Mouse (Mus musculus) hindbrain, postnatal 0 days (tissue): ENCODE results near the gene Frmd6. TPM values are rescaled to one million over a fixed set of nuclear protein-coding genes. Genes with fewer than 3 reads are reported as not detected.

Source experiments
- ATAC-seq: fragments of 200-750 bp; cut with Nextera tagmentation; 2 replicates; pipeline ENCODE4 v1.8.0; 2017; ENCODE audit warnings: mild to moderate bottlenecking, moderate TSS enrichment, moderate library complexity
- DNase-seq: peaks from one replicate; pipeline ENCODE4 v3.0.0-alpha.2; 2015; ENCODE audit warnings: low spot score
- H3K27ac ChIP-seq: fragments of 300-500 bp; sonication (generic); 2 replicates; pipeline ENCODE4 v1.5.1; 2014; ENCODE audit warnings: mild to moderate bottlenecking
- H3K27me3 ChIP-seq: fragments of 300-500 bp; sonication (generic); 2 replicates; pipeline ENCODE4 v1.6.1; 2014; ENCODE audit warnings: low read length, mixed read lengths; ENCODE audit not compliant: insufficient read depth
- H3K36me3 ChIP-seq: fragments of 300-500 bp; sonication (generic); 2 replicates; pipeline ENCODE4 v1.6.1; 2014; ENCODE audit warnings: low read length, mixed read lengths; ENCODE audit not compliant: insufficient read depth
- H3K4me1 ChIP-seq: fragments of 300-500 bp; sonication (generic); 2 replicates; pipeline ENCODE4 v1.6.1; 2014; ENCODE audit warnings: antibody characterized with exemption, low read length, mixed read lengths; ENCODE audit not compliant: insufficient read depth
- H3K4me2 ChIP-seq: fragments of 300-500 bp; sonication (generic); 2 replicates; pipeline ENCODE4 v1.6.1; 2014; ENCODE audit warnings: low read depth, mild to moderate bottlenecking, low read length, moderate library complexity, mixed read lengths
- H3K4me3 ChIP-seq: fragments of 300-500 bp; sonication (generic); 2 replicates; pipeline ENCODE4 v1.5.1; 2014; ENCODE audit warnings: low read length
- H3K9ac ChIP-seq: fragments of 300-500 bp; sonication (generic); replicated peaks from 2 replicates; pipeline ENCODE4 v1.6.1; 2014; ENCODE audit warnings: mild to moderate bottlenecking, low read length, moderate library complexity, mixed read lengths
- H3K9me3 ChIP-seq: fragments of 300-500 bp; sonication (generic); 2 replicates; pipeline ENCODE4 v1.6.1; 2016; ENCODE audit warnings: low read length, mixed read lengths
- CTCF ChIP-seq: IDR thresholded peaks from 2 replicates; pipeline ENCODE4 v1.5.1; 2016; ENCODE audit warnings: antibody characterized with exemption, control low read depth, low read depth
- WGBS: fragments of 180-500 bp; shearing (Covaris S2); extraction: QIAGEN DNeasy Blood & Tissue Kit; methylation state at CpG from one replicate; pipeline ENCODE4 v1.1.7; 2014; 5-methylcytosine and 5-hydroxymethylcytosine counted together
- polyA plus RNA-seq: library from polyadenylated mRNA; unstranded; fragments of >200 nt; fragmentation: Nextera tagmentation; extraction: Ambion mirVana; gene quantifications from 2 replicates; pipeline ENCODE4 v1.2.1, GENCODE M21; 2015
- total RNA-seq: library from RNA; depleted of rRNA; stranded (reverse); fragments of >200 nt; gene quantifications from 2 replicates; pipeline ENCODE4 v1.2.3, GENCODE M21; 2014; rRNA removed

The Frmd6 gene
- total RNA-seq: 7.0 and 7.9 TPM in 2 replicates
- polyA plus RNA-seq: 5.8 and 6.5 TPM in 2 replicates

- Histone ChIP-seq H3K9ac (peak within 1 kb of the TSS; percentile 70), H3K4me3 (peak within 1 kb of the TSS; percentile 62), H3K4me2 (peak within 1 kb of the TSS; percentile 61), H3K4me1 (peaks cover 10% of the 10 kb centered on the region; the same call in 1 of the 2 replicates), H3K36me3 (no peaks in the 10 kb centered on the region), H3K27ac (peak within 1 kb of the TSS; percentile 93), H3K9me3 (no peaks in the 10 kb centered on the region), H3K27me3 (no peaks in the 10 kb centered on the region)
- WGBS: under 1% methylated on average over 58 of the region's 75 CpGs
- TF ChIP-seq CTCF: peak; percentile 36; the same call in 1 of the 2 replicates
- DNase-seq (peak; percentile 96), ATAC-seq (peak; percentile 96)
These were observed at the start of gene Frmd6 for GRCm38 (mm10) chr12:70824729-70825650. Frmd6 (plus strand) TSS chr12:70825514.

- no peak for TF ChIP-seq CTCF
- DNase-seq: no peak
- Histone ChIP-seq H3K4me2 (no peak overlapping the region), H3K9me3 (no peaks in the 10 kb centered on the region), H3K27ac (no peak overlapping the region), H3K27me3 (no peaks in the 10 kb centered on the region), H3K4me1 (0 out of 2 replicates have a peak, but pooled peaks cover 3% of the 10 kb centered on the region), H3K9ac (no peak overlapping the region), H3K36me3 (no peaks in the 10 kb centered on the region), H3K4me3 (no peak overlapping the region)
- no peak for ATAC-seq
- WGBS: 92% methylated on average over 8 of the region's 8 CpGs
These were observed 49.7 kb upstream of the Frmd6 start for GRCm38 (mm10) chr12:70775609-70776008.

DNA sequence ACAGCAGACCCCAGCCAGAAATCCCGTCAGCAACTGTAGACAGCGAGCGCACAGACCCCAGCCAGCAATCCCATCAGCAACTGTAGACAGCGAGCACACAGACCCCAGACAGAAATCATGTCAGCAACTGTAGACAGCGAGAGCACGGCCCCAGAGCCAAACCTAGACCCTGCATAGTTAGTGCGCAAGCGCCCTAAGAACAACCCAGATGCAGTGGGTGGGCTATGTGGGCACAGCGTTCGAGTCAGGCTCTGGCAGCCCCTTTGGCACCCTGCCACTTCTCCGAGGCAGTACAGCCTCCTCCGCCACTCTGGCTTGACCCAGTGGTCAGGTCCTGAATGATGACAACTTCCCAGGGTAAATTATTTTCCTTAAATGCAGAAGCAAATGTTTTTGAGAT lies 48.6 kb upstream of the Frmd6 start:
- WGBS: 59% methylated on average over 12 of the region's 12 CpGs
- DNase-seq: no peak
- no peak overlapping the region for H3K9ac ChIP-seq
- ATAC-seq: no peak
- no peaks in the 10 kb centered on the region for H3K9me3 ChIP-seq
- H3K4me3 ChIP-seq: no peak overlapping the region
- H3K4me1 ChIP-seq: 0 out of 2 replicates have a peak, but pooled peaks cover 3% of the 10 kb centered on the region
- H3K4me2 ChIP-seq: no peak overlapping the region
- no peaks in the 10 kb centered on the region for H3K27me3 ChIP-seq
- no peak for TF ChIP-seq CTCF
- H3K36me3 ChIP-seq: no peaks in the 10 kb centered on the region
- H3K27ac ChIP-seq: no peak overlapping the region

DNA sequence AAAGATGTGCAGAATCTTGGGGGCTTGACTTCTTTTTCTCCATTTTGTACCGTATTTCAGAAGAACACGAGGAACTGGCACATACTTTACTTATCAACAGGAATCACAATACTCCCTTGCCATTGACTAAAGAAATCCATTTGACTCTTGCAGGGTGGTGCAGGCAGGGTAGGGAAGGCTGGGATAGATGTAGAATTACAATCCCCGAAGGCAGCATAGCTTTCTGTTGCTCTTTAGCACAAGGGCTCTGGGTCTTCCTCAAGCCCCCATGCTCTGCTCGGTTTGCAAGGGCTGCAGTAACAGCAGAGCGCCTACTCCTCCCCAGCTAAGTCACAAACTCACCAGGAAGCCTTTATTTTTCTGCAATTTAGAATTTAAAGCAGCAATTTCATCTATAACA lies 47.8 kb upstream of the Frmd6 start:
- DNase-seq (no peak), ATAC-seq (no peak)
- no peak overlapping the region for H3K9ac ChIP-seq
- 0 out of 2 replicates have a peak, but pooled peaks cover 5% of the 10 kb centered on the region for H3K4me1 ChIP-seq
- H3K4me3 ChIP-seq: no peak overlapping the region
- no peak overlapping the region for H3K27ac ChIP-seq
- no peaks in the 10 kb centered on the region for H3K36me3 ChIP-seq
- no peak overlapping the region for H3K4me2 ChIP-seq
- WGBS: 57% methylated on average over 5 of the region's 5 CpGs
- H3K9me3 ChIP-seq: no peaks in the 10 kb centered on the region
- no peaks in the 10 kb centered on the region for H3K27me3 ChIP-seq
- no peak for TF ChIP-seq CTCF

DNA sequence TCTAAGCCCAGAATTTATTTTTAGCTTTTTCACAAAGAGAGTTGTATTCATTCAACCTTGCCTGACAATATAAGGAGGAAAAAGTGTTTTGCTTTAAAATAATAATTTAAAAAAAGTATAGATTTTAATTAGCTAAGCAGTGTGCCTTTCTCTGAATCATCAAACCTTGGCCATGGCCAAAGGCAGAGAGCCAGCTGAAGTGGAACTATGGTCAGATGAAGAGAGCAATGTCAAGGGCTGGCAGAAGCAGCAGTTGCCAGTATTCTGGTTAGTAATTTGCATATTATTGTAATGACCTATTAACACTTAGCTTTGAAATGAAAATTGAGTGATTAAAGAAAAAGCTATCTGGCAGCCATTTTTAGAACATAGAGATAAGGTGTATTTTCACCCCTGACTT lies 47.4 kb upstream of the Frmd6 start:
- Histone ChIP-seq H3K27me3 (no peaks in the 10 kb centered on the region), H3K36me3 (no peaks in the 10 kb centered on the region), H3K4me1 (0 out of 2 replicates have a peak, but pooled peaks cover 6% of the 10 kb centered on the region), H3K9ac (no peak overlapping the region), H3K4me2 (no peak overlapping the region), H3K9me3 (no peaks in the 10 kb centered on the region), H3K4me3 (no peak overlapping the region), H3K27ac (no peak overlapping the region)
- no peak for DNase-seq
- TF ChIP-seq CTCF: no peak
- no peak for ATAC-seq

DNA sequence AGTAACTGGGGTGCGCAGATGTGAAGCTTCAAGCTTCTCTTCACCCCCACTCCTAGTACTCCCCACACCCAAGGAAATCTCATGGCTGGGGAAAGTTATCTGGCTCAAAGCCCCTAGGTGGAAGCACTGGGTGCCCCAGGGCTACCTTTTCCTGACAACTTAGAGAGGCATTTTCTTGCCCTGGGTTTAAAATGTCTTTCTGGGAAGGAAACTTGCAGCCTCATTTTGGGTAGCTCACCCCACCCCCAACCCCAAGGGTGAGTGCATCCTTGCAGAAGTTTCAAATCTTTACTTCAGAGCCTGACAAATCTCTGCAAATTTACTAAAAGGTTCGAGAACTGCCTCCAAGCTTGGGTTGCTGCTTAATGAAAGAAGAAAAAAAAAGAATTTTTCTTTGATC lies 47.0 kb upstream of the Frmd6 start:
- Histone ChIP-seq H3K4me1 (0 out of 2 replicates have a peak, but pooled peaks cover 6% of the 10 kb centered on the region), H3K4me2 (no peak overlapping the region), H3K9ac (no peak overlapping the region), H3K4me3 (no peak overlapping the region), H3K27me3 (no peaks in the 10 kb centered on the region), H3K27ac (no peak overlapping the region), H3K9me3 (no peaks in the 10 kb centered on the region), H3K36me3 (no peaks in the 10 kb centered on the region)
- no peak for TF ChIP-seq CTCF
- ATAC-seq (no peak), DNase-seq (no peak)
- 81% methylated on average over 2 of the region's 2 CpGs for WGBS

GRCm38 (mm10) chr12:70778724-70779123 lies 46.6 kb upstream of the Frmd6 start:
- no peaks in the 10 kb centered on the region for H3K27me3 ChIP-seq
- 66% methylated on average over 3 of the region's 3 CpGs for WGBS
- no peak overlapping the region for H3K4me2 ChIP-seq
- ATAC-seq (no peak), DNase-seq (no peak)
- H3K36me3 ChIP-seq: no peaks in the 10 kb centered on the region
- 0 out of 2 replicates have a peak, but pooled peaks cover 6% of the 10 kb centered on the region for H3K4me1 ChIP-seq
- no peak for TF ChIP-seq CTCF
- no peak overlapping the region for H3K27ac ChIP-seq
- H3K4me3 ChIP-seq: no peak overlapping the region
- no peaks in the 10 kb centered on the region for H3K9me3 ChIP-seq
- H3K9ac ChIP-seq: no peak overlapping the region
